Mouse (Mus musculus) midbrain, embryonic 11.5 days (tissue): ENCODE measurements around the gene Ctso. TPM values are rescaled to one million over a fixed set of nuclear protein-coding genes. Genes with fewer than 3 reads are reported as not detected.

Experiments used
- ATAC-seq: fragments of 200-750 bp; cut with Nextera tagmentation; 2 replicates; pipeline ENCODE4 v1.8.0; 2017; ENCODE audit warnings: moderate TSS enrichment, moderate library complexity; ENCODE audit not compliant: low FRiP score
- DNase-seq: peaks from one replicate; pipeline ENCODE4 v3.0.0; 2015; ENCODE audit warnings: low spot score; ENCODE audit errors: missing footprints
- H3K27ac ChIP-seq: fragments of 300-500 bp; sonication (generic); 2 replicates; pipeline ENCODE4 v1.5.1; 2014; ENCODE audit warnings: low read depth, low read length
- H3K27me3 ChIP-seq: fragments of 300-500 bp; sonication (generic); 2 replicates; pipeline ENCODE4 v1.6.1; 2014; ENCODE audit warnings: mild to moderate bottlenecking, low read length, moderate library complexity, mixed read lengths; ENCODE audit not compliant: control insufficient read depth, insufficient read depth
- H3K36me3 ChIP-seq: fragments of 300-500 bp; sonication (generic); 2 replicates; pipeline ENCODE4 v1.6.1; 2014; ENCODE audit warnings: mild to moderate bottlenecking, low read length, moderate library complexity, mixed read lengths; ENCODE audit not compliant: control insufficient read depth, insufficient read depth
- H3K4me1 ChIP-seq: fragments of 300-500 bp; sonication (generic); 2 replicates; pipeline ENCODE4 v1.6.1; 2014; ENCODE audit warnings: low read length; ENCODE audit not compliant: control insufficient read depth, insufficient read depth
- H3K4me2 ChIP-seq: fragments of 300-500 bp; sonication (generic); 2 replicates; pipeline ENCODE4 v1.6.1; 2014; ENCODE audit warnings: mild to moderate bottlenecking, moderate library complexity
- H3K4me3 ChIP-seq: fragments of 300-500 bp; sonication (generic); 2 replicates; pipeline ENCODE4 v1.5.1; 2014; ENCODE audit warnings: low read depth, low read length
- H3K9ac ChIP-seq: fragments of 300-500 bp; sonication (generic); 2 replicates; pipeline ENCODE4 v1.6.1; 2014; ENCODE audit warnings: low read length
- H3K9me3 ChIP-seq: fragments of 300-500 bp; sonication (generic); 2 replicates; pipeline ENCODE4 v1.6.1; 2016; ENCODE audit warnings: low read length; ENCODE audit not compliant: control insufficient read depth
- WGBS: fragments of 180-500 bp; shearing (Covaris S2); extraction: QIAGEN DNeasy Blood & Tissue Kit; methylation state at CpG from one replicate; pipeline ENCODE4 v1.1.7; 2014; 5-methylcytosine and 5-hydroxymethylcytosine counted together
- polyA plus RNA-seq: library from polyadenylated mRNA; unstranded; fragments of >200 nt; fragmentation: Nextera tagmentation; extraction: Ambion mirVana; gene quantifications from 2 replicates; pipeline ENCODE4 v1.2.1, GENCODE M21; 2014

The Ctso gene
- polyA plus RNA-seq, 1 experiment from 2014 or later = 6.0 TPM

- H3K9me3 ChIP-seq = no peaks in the 10 kb centered on the region
- no peak overlapping the region for H3K27ac ChIP-seq
- no peak overlapping the region for H3K9ac ChIP-seq
- ATAC-seq (no peak), DNase-seq (no peak)
- H3K4me3 ChIP-seq = no peak overlapping the region
- H3K36me3 ChIP-seq = no peaks in the 10 kb centered on the region
- no peak overlapping the region for H3K4me2 ChIP-seq
- no peaks in the 10 kb centered on the region for H3K27me3 ChIP-seq
- WGBS = 41% methylated on average over 4 of the region's 4 CpGs
- H3K4me1 ChIP-seq = no peaks in the 10 kb centered on the region
These were observed 63.0 kb downstream of the Ctso start for GRCm38 (mm10) chr3:81995371-81995770.

- WGBS = 0% methylated on average over 1 of the region's 1 CpGs
These were observed 63.6 kb downstream of the Ctso start for GRCm38 (mm10) chr3:81995988-81996387.

More at GRCm38 (mm10) chr3:81995988-81996387, 63.6 kb downstream of the Ctso start:
- Histone ChIP-seq H3K9ac (no peak overlapping the region), H3K4me3 (no peak overlapping the region), H3K27me3 (no peaks in the 10 kb centered on the region), H3K9me3 (no peaks in the 10 kb centered on the region), H3K36me3 (no peaks in the 10 kb centered on the region), H3K27ac (no peak overlapping the region), H3K4me2 (no peak overlapping the region), H3K4me1 (no peaks in the 10 kb centered on the region)
- ATAC-seq = peak; percentile 73; the same call in 1 of the 2 replicates
- peak; percentile 90 for DNase-seq

Other genes with a start within 250 kb of the Ctso start
- gene Tdo2, start 43.6 kb downstream of the Ctso start, polyA plus RNA-seq = not detected in 2 replicates
- not detected in 2 replicates for gene Asic5, start 49.7 kb downstream of the Ctso start, polyA plus RNA-seq
- 8.4 and 9.7 TPM in 2 replicates for gene Gucy1b1, start 142.1 kb downstream of the Ctso start, polyA plus RNA-seq
- 3.6 and 3.9 TPM in 2 replicates for gene Gucy1a1, start 213.2 kb downstream of the Ctso start, polyA plus RNA-seq